Mouse (Mus musculus): ENCODE measurements around the gene Adcy3. TPM values are rescaled to one million over a fixed set of nuclear protein-coding genes. Genes with fewer than 3 reads are reported as not detected.
"Not testable (repeated sequence)": the region's sequence is repeated elsewhere in the genome, so short reads cannot be mapped to it uniquely, and the experiment has no call there.

Adcy3 gene
- total RNA-seq, 2 experiments from 2014 or later = 3.2 TPM

- intact Hi-C loops (cut with DNase I) = loop anchor here (10.0 kb wide), 3 partner anchors 242 to 998 kb away; partner anchors contain the start of gene Ncoa1
- no peak for DNase-seq (ENCODE audit: low spot score)
Measured at GRCm38 (mm10) chr12:4232777-4233176, 99.9 kb downstream of the Adcy3 start.

- peak; percentile 92 for DNase-seq (ENCODE audit: low spot score)
- intact Hi-C loops (cut with DNase I) = loop anchor here (10.0 kb wide), 3 partner anchors 241 to 999 kb away; partner anchors contain the start of gene Ncoa1
Measured at GRCm38 (mm10) chr12:4233572-4234508, 100.9 kb downstream of the Adcy3 start, which contains the start of the genes Ptrhd1 and Cenpo. TSS of gene Ptrhd1 (plus strand) at chr12:4234027. TSS of gene Cenpo (minus strand) at chr12:4234294.

- no peak for DNase-seq (ENCODE audit: low spot score)
- intact Hi-C loops (cut with DNase I) = loop anchor here (10.0 kb wide), 3 partner anchors 237 to 1003 kb away; partner anchors contain the start of gene Ncoa1
Measured at GRCm38 (mm10) chr12:4237481-4237880, 104.6 kb downstream of the Adcy3 start.

GRCm38 (mm10) chr12:4240281-4240680 is 107.4 kb downstream of the Adcy3 start:
- DNase-seq (ENCODE audit: low spot score); intact Hi-C loops (cut with DNase I): not testable (repeated sequence)

GRCm38 (mm10) chr12:4243805-4244204 is 110.9 kb downstream of the Adcy3 start:
- DNase-seq (ENCODE audit: low spot score) = no peak
- intact Hi-C loops (cut with DNase I) = no loop called here

GRCm38 (mm10) chr12:4245742-4246141 is 112.8 kb downstream of the Adcy3 start:
- intact Hi-C loops (cut with DNase I) = no loop called here
- DNase-seq (ENCODE audit: low spot score) = no peak

- intact Hi-C loops (cut with DNase I) = no loop called here
- DNase-seq (ENCODE audit: low spot score) = no peak
Measured at GRCm38 (mm10) chr12:4249786-4250185, 116.9 kb downstream of the Adcy3 start.

GRCm38 (mm10) chr12:4252742-4253655 is 120.1 kb downstream of the Adcy3 start:
- intact Hi-C loops (cut with DNase I) = no loop called here
- no peak for DNase-seq (ENCODE audit: low spot score)

Other genes with a start within 250 kb of the Adcy3 start
- under 1 TPM in 1 of 2 experiments, not detected in 1; 0.26 TPM for gene Pomc, start 178.2 kb upstream of the Adcy3 start, total RNA-seq (2021)
- 1 to 10 TPM; 7.3 to 7.9 TPM for gene Efr3b, start 94.2 kb upstream of the Adcy3 start, total RNA-seq (2021)
- 1 to 10 TPM; 7.2 TPM for gene Dnajc27, start 50.5 kb upstream of the Adcy3 start, total RNA-seq (2021)
- 1 to 10 TPM; 3.6 to 4.0 TPM for gene Ptrhd1, start 100.9 kb downstream of the Adcy3 start, total RNA-seq (2021)
- gene Cenpo, start 101.2 kb downstream of the Adcy3 start, total RNA-seq (2021) = 1 to 10 TPM; 1.6 to 2.3 TPM